Mouse (Mus musculus) hindbrain, embryonic 11.5 days (tissue): ENCODE measurements around the gene Prune1. TPM values are rescaled to one million over a fixed set of nuclear protein-coding genes. Genes with fewer than 3 reads are reported as not detected.
"Not testable (repeated sequence)": the region's sequence is repeated elsewhere in the genome, so short reads cannot be mapped to it uniquely, and the experiment has no call there.

Experiments
- ATAC-seq: fragments of 200-750 bp; cut with Nextera tagmentation; 2 replicates; pipeline ENCODE4 v1.8.0; 2017; ENCODE audit warnings: mild to moderate bottlenecking, moderate TSS enrichment, moderate library complexity; ENCODE audit not compliant: low FRiP score
- DNase-seq: peaks from one replicate; pipeline ENCODE4 v3.0.0-alpha.2; 2015; ENCODE audit warnings: low spot score
- H3K27ac ChIP-seq: fragments of 300-500 bp; sonication (generic); 2 replicates; pipeline ENCODE4 v1.5.1; 2014; ENCODE audit warnings: mild to moderate bottlenecking, low read depth, low read length
- H3K27me3 ChIP-seq: fragments of 300-500 bp; sonication (generic); 2 replicates; pipeline ENCODE4 v1.6.1; 2014; ENCODE audit warnings: mild to moderate bottlenecking, low read length, moderate library complexity, mixed read lengths; ENCODE audit not compliant: control insufficient read depth, insufficient read depth
- H3K36me3 ChIP-seq: fragments of 300-500 bp; sonication (generic); 2 replicates; pipeline ENCODE4 v1.6.1; 2014; ENCODE audit warnings: mild to moderate bottlenecking, low read length, moderate library complexity, mixed read lengths; ENCODE audit not compliant: control insufficient read depth, insufficient read depth
- H3K4me1 ChIP-seq: fragments of 300-500 bp; sonication (generic); replicated peaks from 2 replicates; pipeline ENCODE4 v1.6.1; 2014; ENCODE audit warnings: low read length, mixed read lengths; ENCODE audit not compliant: control insufficient read depth, insufficient read depth
- H3K4me2 ChIP-seq: fragments of 300-500 bp; sonication (generic); replicated peaks from 2 replicates; pipeline ENCODE4 v1.6.1; 2014; ENCODE audit warnings: mild to moderate bottlenecking, low read depth, low read length
- H3K4me3 ChIP-seq: fragments of 300-500 bp; sonication (generic); 2 replicates; pipeline ENCODE4 v1.5.1; 2014; ENCODE audit warnings: low read depth, low read length
- H3K9ac ChIP-seq: fragments of 300-500 bp; sonication (generic); 2 replicates; pipeline ENCODE4 v1.6.1; 2014; ENCODE audit warnings: low read depth, low read length
- H3K9me3 ChIP-seq: fragments of 300-500 bp; sonication (generic); 2 replicates; pipeline ENCODE4 v1.6.1; 2016; ENCODE audit warnings: low read length; ENCODE audit not compliant: control insufficient read depth
- WGBS: fragments of 180-500 bp; shearing (Covaris S2); extraction: QIAGEN DNeasy Blood & Tissue Kit; methylation state at CpG from one replicate; pipeline ENCODE4 v1.1.7; 2014; 5-methylcytosine and 5-hydroxymethylcytosine counted together
- polyA plus RNA-seq: library from polyadenylated mRNA; unstranded; fragments of >200 nt; fragmentation: Nextera tagmentation; extraction: Ambion mirVana; gene quantifications from 2 replicates; pipeline ENCODE4 v1.2.1, GENCODE M21; 2014

The Prune1 gene
- polyA plus RNA-seq, 1 experiment from 2014 or later, result 31.3 TPM

DNA sequence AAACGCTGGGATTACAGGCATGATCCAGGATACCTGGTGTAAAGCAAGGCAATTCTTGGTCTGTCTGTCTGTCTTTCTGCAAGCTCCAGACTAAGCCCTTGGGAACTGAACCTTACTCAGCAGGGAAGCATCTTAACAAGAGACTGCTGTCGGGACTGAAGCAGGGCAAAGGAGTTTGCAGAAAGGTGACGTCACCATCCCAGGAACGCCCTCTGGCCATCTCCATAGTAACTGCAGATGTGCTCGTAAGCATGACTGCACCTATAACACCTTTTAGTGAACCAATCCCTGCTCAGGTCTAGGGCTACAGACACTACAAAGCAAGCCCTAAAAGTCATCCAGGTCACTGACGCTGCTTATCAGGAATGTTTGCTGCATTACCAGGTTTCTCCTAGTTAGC lies 57.6 kb downstream of the Prune1 start:
- H3K4me3 ChIP-seq, result no peak overlapping the region
- 0 out of 2 replicates have a peak overlapping the region, but pooled peaks have one; percentile 2 for H3K4me2 ChIP-seq

DNA sequence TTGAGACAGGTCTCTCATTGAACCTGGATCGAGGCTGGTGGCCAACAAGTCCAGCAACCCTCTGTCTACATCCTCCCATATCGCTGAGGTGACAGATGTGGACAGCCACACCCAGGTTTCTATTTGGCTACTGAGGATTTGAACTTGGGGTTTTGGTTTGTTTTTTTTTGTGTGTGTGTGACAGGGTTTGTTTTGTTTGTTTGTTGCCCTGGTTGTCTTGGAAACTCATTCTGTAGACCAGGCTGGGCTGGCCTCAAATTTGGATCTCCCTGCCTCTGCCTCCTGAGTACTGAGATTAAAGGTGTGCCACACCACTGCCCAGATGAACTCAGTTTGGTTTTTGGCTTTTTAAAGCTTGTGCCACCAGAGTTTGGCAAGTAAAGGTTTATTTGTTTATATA lies 58.8 kb downstream of the Prune1 start:
- 88% methylated on average over 2 of the region's 2 CpGs for WGBS
- Histone ChIP-seq H3K9me3 (no peaks in the 10 kb centered on the region), H3K4me1 (0 out of 2 replicates have a peak, but pooled peaks cover 2% of the 10 kb centered on the region), H3K9ac (no peak overlapping the region), H3K4me3 (no peak overlapping the region), H3K27me3 (no peaks in the 10 kb centered on the region), H3K4me2 (no peak overlapping the region), H3K27ac (no peak overlapping the region), H3K36me3 (peaks cover 4% of the 10 kb centered on the region; the same call in 1 of the 2 replicates)
- no peak for ATAC-seq
- no peak for DNase-seq

More for the DNA sequence above, 57.6 kb downstream of the Prune1 start:
- DNase-seq, result peak; percentile 51
- no peak for ATAC-seq
- peaks cover 4% of the 10 kb centered on the region; the same call in 1 of the 2 replicates for H3K36me3 ChIP-seq
- no peak overlapping the region for H3K27ac ChIP-seq
- no peaks in the 10 kb centered on the region for H3K9me3 ChIP-seq
- WGBS, result 27% methylated on average over 6 of the region's 6 CpGs
- H3K9ac ChIP-seq, result no peak overlapping the region
- H3K27me3 ChIP-seq, result no peaks in the 10 kb centered on the region
- H3K4me1 ChIP-seq, result 0 out of 2 replicates have a peak, but pooled peaks cover 2% of the 10 kb centered on the region

DNA sequence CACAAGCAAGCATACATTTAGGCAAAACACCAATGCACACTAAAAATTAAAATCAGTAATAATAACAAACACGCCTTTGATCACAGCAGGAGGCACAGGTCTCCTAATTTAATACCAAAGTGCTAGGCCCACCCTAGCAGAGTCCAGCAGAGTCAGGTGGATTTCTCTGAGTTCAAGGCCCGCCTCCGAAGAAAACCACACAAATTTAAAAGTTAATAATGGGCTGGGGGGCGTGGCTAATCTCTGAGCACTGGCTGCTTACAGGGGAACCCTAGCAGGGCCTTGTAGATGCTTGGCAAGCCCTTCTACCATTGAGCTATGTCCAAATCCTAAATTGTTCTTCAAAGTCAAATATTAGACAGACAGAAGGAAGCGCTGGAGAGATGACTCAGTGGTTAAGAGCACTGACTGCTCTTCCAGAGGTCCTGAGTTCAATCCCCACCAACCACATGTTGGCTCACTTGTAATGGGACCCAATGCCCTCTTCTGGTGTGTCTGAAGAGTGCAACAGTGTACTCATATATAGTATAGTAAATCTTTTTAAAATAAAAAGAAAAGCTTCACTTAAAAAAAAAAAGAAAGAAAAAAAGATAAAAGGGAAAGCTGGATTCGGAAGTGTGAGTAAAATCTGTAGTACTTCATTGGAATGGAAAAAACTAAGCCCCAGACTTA lies 63.3 kb downstream of the Prune1 start:
- no peak for ATAC-seq
- H3K4me1 ChIP-seq, result no peaks in the 10 kb centered on the region
- H3K27ac ChIP-seq, result peak overlapping the region; percentile 92
- peak overlapping the region; percentile 69 for H3K4me3 ChIP-seq
- H3K27me3 ChIP-seq, result no peaks in the 10 kb centered on the region
- peak overlapping the region; percentile 54 for H3K4me2 ChIP-seq
- H3K9ac ChIP-seq, result no peak overlapping the region; the same call in 1 of the 2 replicates
- DNase-seq, result no peak
- H3K9me3 ChIP-seq, result no peaks in the 10 kb centered on the region
- WGBS, result 76% methylated on average over 6 of the region's 6 CpGs
- H3K36me3 ChIP-seq, result peaks cover 4% of the 10 kb centered on the region; the same call in 1 of the 2 replicates

DNA sequence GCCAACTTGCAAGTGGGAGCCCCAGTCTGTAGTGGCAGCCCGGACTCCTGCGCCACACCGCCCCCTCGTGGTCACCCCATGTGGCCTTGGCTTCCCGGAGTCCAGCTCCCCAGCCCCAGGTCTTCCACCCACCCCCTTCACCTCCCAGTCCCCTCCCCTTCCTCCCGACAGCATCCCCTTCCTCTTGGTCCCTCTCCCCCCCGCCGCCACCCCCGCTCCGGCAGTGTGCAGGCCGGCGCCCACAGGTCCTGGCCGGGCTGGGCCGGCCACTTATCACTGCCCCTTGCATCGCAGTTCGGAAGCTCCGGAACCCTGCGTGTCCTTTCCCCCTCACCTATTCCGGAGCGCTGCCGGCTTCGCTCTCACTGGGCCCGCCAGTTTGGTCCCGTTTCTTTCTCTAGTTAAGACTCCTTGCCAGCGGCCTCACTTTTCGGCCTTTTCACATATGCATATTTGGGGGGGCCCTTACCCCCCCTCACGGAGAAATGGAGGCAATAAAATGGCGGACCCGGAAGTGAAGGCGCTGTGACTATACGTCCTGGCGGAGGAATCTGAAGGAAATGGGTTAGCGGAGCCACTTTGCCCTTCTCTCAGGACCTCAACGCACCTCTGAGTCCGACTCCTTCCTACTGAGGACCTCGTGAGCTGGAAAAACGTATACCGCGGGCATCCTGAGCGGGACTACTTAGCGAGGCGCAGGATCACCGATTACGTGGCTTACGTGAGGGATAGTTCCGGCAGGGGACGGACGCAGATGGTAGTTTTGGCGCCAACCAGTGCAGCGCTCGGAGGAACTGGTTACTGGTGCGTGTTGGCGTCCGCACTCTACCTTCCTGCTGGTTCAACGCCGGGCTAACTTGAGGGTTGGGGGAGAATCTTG lies 64.4 kb downstream of the Prune1 start, which contains the start of gene Gabpb2:
Gene Gabpb2, minus strand, starts transcription at position 662 of the 880 bp plus-strand sequence.
- peak within 1 kb of the TSS; percentile 93 for H3K9ac ChIP-seq
- DNase-seq (peak; percentile 96), ATAC-seq (peak; percentile 90)
- no peaks in the 10 kb centered on the region for H3K27me3 ChIP-seq
- no peaks in the 10 kb centered on the region for H3K4me1 ChIP-seq
- H3K4me2 ChIP-seq, result peak within 1 kb of the TSS; percentile 54
- H3K9me3 ChIP-seq, result no peaks in the 10 kb centered on the region
- H3K36me3 ChIP-seq, result peaks cover 4% of the 10 kb centered on the region; the same call in 1 of the 2 replicates
- H3K27ac ChIP-seq, result peak within 1 kb of the TSS; percentile 92
- WGBS, result under 1% methylated on average over 56 of the region's 56 CpGs
- peak within 1 kb of the TSS; percentile 69 for H3K4me3 ChIP-seq

DNA sequence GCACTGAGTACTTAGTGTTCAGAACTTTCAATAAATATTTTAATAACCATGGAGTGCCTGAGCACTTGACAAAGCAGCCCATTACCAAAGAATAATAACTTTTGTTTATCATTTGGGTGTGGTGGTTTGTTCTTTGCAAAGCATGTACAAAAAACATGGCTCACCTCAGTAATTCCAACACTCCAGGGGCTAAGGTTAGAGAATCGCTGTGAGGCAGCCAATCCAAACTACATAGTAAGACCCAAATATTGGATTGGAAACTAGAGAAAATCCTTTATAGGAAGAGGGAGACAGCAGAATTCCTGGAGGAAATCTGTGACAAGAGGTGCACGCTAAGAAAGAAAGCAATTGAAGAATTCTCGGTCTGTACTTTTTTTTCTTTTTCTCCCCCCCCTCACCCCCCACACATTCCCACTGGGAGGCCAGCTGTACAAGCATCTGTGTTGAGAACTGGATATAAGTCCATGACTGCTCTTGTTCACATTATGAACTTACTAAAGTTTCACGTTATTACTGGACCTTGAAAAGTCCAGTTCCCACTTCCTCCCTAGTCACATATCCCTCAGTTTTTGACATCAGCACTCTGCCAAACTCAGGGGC lies 65.1 kb downstream of the Prune1 start:
- Histone ChIP-seq H3K36me3 (peaks cover 4% of the 10 kb centered on the region; the same call in 1 of the 2 replicates), H3K9ac (peak overlapping the region; percentile 93; the same call in 1 of the 2 replicates), H3K4me1 (no peaks in the 10 kb centered on the region), H3K4me3 (peak overlapping the region; percentile 69), H3K27me3 (no peaks in the 10 kb centered on the region), H3K27ac (peak overlapping the region; percentile 92), H3K4me2 (peak overlapping the region; percentile 54), H3K9me3 (no peaks in the 10 kb centered on the region)
- DNase-seq, result no peak
- WGBS, result 29% methylated on average over 4 of the region's 4 CpGs
- no peak; the same call in 1 of the 2 replicates for ATAC-seq

DNA sequence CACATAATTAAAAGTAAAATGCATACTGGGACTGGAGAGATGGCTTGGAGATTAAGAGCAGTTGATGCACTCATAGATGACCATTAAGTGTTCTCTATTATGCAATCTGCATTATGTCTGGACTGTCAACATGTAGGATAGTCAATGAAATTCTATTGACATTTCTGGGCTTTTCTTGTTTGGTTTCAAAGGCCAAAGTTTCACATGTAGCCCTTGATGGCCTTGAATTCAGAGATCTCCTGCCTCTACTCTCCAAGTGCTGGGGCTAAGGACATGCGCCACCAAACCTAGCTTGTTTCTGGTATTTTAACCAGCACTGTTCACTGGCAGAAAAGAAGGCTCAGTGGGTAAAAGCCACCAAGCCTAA lies 68.3 kb downstream of the Prune1 start:
- no peaks in the 10 kb centered on the region for H3K36me3 ChIP-seq
- 94% methylated on average over 1 of the region's 1 CpGs for WGBS
- no peaks in the 10 kb centered on the region for H3K9me3 ChIP-seq
- H3K9ac ChIP-seq, result no peak overlapping the region
- no peak for DNase-seq
- H3K27ac ChIP-seq, result no peak overlapping the region
- H3K4me1 ChIP-seq, result no peaks in the 10 kb centered on the region
- ATAC-seq, result no peak
- H3K4me2 ChIP-seq, result no peak overlapping the region
- H3K4me3 ChIP-seq, result no peak overlapping the region
- no peaks in the 10 kb centered on the region for H3K27me3 ChIP-seq

DNA sequence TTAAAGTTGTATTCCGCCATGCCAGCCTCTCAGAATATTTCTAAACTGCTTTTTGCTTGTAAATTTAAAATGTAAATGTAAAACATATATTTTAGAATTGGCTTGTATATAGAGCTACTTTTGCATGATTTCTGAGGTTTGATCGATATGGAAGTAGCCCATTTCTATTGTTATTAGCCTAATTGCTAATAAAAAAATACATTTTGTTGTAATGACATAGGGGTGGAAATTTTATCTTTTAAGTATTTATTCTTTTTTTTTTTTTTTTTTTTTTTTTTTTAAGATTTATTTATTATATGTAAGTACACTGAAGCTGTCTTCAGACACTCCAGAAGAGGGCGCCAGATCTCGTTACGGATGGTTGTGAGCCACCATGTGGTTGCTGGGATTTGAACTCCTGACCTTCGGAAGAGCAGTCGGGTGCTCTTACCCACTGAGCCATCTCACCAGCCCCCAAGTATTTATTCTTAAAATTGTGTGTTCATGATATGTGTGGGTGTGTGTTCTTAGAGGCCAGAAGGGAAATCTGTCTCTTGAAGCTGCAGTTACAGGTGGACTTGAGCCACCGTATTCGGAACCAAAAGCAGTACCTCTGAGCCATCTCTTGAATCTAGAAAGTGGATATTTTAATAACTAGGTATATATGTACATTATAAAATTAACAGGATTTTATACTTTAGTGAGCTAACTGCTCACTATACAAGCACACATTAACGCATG lies 68.8 kb downstream of the Prune1 start:
- not testable (repeated sequence) for H3K9me3 ChIP-seq, ATAC-seq, H3K4me2 ChIP-seq, H3K4me1 ChIP-seq, H3K27me3 ChIP-seq, H3K9ac ChIP-seq, H3K4me3 ChIP-seq, DNase-seq, H3K27ac ChIP-seq, H3K36me3 ChIP-seq
- WGBS, result 93% methylated on average over 7 of the region's 10 CpGs

DNA sequence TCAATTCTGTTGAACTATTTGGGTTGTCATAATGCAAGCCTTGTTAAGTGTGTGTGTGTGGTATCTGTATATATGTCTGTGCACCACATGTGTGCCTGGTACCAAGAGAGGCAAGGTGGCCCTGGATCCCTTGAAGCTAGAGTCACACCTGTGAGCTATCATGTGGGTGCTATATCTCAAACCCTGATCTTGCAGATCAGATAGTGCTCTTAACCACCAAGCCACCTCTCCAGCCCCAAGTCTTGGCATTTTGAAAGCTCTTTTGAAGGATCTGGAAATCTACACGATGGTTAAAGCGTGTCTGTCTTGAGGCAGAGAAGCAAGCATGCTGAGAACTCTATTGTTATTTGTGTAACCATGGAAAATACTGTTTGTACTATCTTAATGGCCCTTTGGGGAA lies 71.3 kb downstream of the Prune1 start:
- Histone ChIP-seq H3K27ac (no peak overlapping the region), H3K4me3 (no peak overlapping the region), H3K9me3 (no peaks in the 10 kb centered on the region), H3K9ac (no peak overlapping the region), H3K36me3 (peaks cover 4% of the 10 kb centered on the region; the same call in 1 of the 2 replicates), H3K27me3 (no peaks in the 10 kb centered on the region), H3K4me2 (no peak overlapping the region), H3K4me1 (no peaks in the 10 kb centered on the region)
- 78% methylated on average over 2 of the region's 2 CpGs for WGBS
- DNase-seq (no peak), ATAC-seq (no peak)
